Mouse (Mus musculus) kidney, postnatal 0 days (tissue): ENCODE results near the gene Kcnrg. TPM values are rescaled to one million over a fixed set of nuclear protein-coding genes. Genes with fewer than 3 reads are reported as not detected.
A peak's percentile ranks its signal among the peaks of the same experiment; 100 is the strongest.

Experiments used
- ATAC-seq: fragments of 200-750 bp; cut with Nextera tagmentation; replicated peaks from 2 replicates; pipeline ENCODE4 v1.8.0; 2017; ENCODE audit warnings: low read depth, moderate number of reproducible peaks, moderate TSS enrichment, moderate library complexity; ENCODE audit not compliant: low FRiP score
- DNase-seq: peaks from one replicate; pipeline ENCODE4 v3.0.0-alpha.2; 2016; ENCODE audit warnings: low spot score
- H3K27ac ChIP-seq: fragments of 300-500 bp; sonication (generic); 2 replicates; pipeline ENCODE4 v1.5.1; 2014; ENCODE audit warnings: mild to moderate bottlenecking
- H3K27me3 ChIP-seq: fragments of 300-500 bp; sonication (generic); 2 replicates; pipeline ENCODE4 v1.6.1; 2014; ENCODE audit warnings: low read length, mixed read lengths; ENCODE audit not compliant: insufficient read depth
- H3K36me3 ChIP-seq: fragments of 300-500 bp; sonication (generic); 2 replicates; pipeline ENCODE4 v1.6.1; 2014; ENCODE audit warnings: low read length, mixed read lengths; ENCODE audit not compliant: insufficient read depth
- H3K4me1 ChIP-seq: fragments of 300-500 bp; sonication (generic); replicated peaks from 2 replicates; pipeline ENCODE4 v1.6.1; 2014; ENCODE audit warnings: antibody characterized with exemption, low read length, mixed read lengths; ENCODE audit not compliant: insufficient read depth
- H3K4me2 ChIP-seq: fragments of 300-500 bp; sonication (generic); 2 replicates; pipeline ENCODE4 v1.6.1; 2014; ENCODE audit warnings: mild to moderate bottlenecking, low read length, moderate library complexity, mixed read lengths
- H3K4me3 ChIP-seq: fragments of 300-500 bp; sonication (generic); replicated peaks from 2 replicates; pipeline ENCODE4 v1.5.1; 2014; ENCODE audit warnings: low read depth, low read length
- H3K9ac ChIP-seq: fragments of 300-500 bp; sonication (generic); 2 replicates; pipeline ENCODE4 v1.6.1; 2014; ENCODE audit warnings: low read depth, low read length
- H3K9me3 ChIP-seq: fragments of 300-500 bp; sonication (generic); replicated peaks from 2 replicates; pipeline ENCODE4 v1.6.1; 2016; ENCODE audit warnings: low read length, inconsistent platforms, mixed read lengths
- CTCF ChIP-seq: IDR thresholded peaks from 2 replicates; pipeline ENCODE4 v1.5.1; 2016; ENCODE audit warnings: antibody characterized with exemption, low read depth, mild to moderate bottlenecking, moderate library complexity
- WGBS: fragments of 180-500 bp; shearing (Covaris S2); extraction: QIAGEN DNeasy Blood & Tissue Kit; methylation state at CpG from one replicate; pipeline ENCODE4 v1.1.7; 2014; 5-methylcytosine and 5-hydroxymethylcytosine counted together
- polyA plus RNA-seq: library from polyadenylated mRNA; unstranded; fragments of >200 nt; fragmentation: Nextera tagmentation; extraction: Ambion mirVana; gene quantifications from 2 replicates; pipeline ENCODE4 v1.2.1, GENCODE M21; 2015

The Kcnrg gene
- polyA plus RNA-seq, 1 experiment from 2014 or later: 0.58 TPM

GRCm38 (mm10) chr14:61635969-61636368 lies 28.7 kb downstream of the Kcnrg start:
- no peak for DNase-seq
- H3K9me3 ChIP-seq: no peaks in the 10 kb centered on the region
- H3K4me1 ChIP-seq: no peaks in the 10 kb centered on the region
- H3K36me3 ChIP-seq: 0 out of 2 replicates have a peak, but pooled peaks cover 9% of the 10 kb centered on the region
- no peak for TF ChIP-seq CTCF
- no peak overlapping the region for H3K9ac ChIP-seq
- no peaks in the 10 kb centered on the region for H3K27me3 ChIP-seq
- no peak overlapping the region for H3K4me2 ChIP-seq
- H3K27ac ChIP-seq: no peak overlapping the region
- ATAC-seq: no peak
- H3K4me3 ChIP-seq: no peak overlapping the region

- Histone ChIP-seq H3K4me3 (no peak overlapping the region), H3K36me3 (no peaks in the 10 kb centered on the region), H3K9me3 (no peaks in the 10 kb centered on the region), H3K4me1 (no peaks in the 10 kb centered on the region), H3K9ac (no peak overlapping the region), H3K4me2 (no peak overlapping the region), H3K27me3 (no peaks in the 10 kb centered on the region), H3K27ac (no peak overlapping the region)
- ATAC-seq: no peak
- no peak for TF ChIP-seq CTCF
- WGBS: 47% methylated on average over 1 of the region's 1 CpGs
- DNase-seq: no peak
Observed at GRCm38 (mm10) chr14:61642668-61643067, 35.4 kb downstream of the Kcnrg start.

GRCm38 (mm10) chr14:61645547-61645946 lies 38.3 kb downstream of the Kcnrg start:
- H3K9me3 ChIP-seq: no peaks in the 10 kb centered on the region
- DNase-seq (peak; percentile 57), ATAC-seq (no peak)
- no peak overlapping the region for H3K27ac ChIP-seq
- H3K27me3 ChIP-seq: no peaks in the 10 kb centered on the region
- H3K9ac ChIP-seq: no peak overlapping the region
- H3K4me3 ChIP-seq: no peak overlapping the region
- no peaks in the 10 kb centered on the region for H3K4me1 ChIP-seq
- 8% methylated on average over 1 of the region's 1 CpGs for WGBS
- no peak overlapping the region for H3K4me2 ChIP-seq
- TF ChIP-seq CTCF: no peak
- no peaks in the 10 kb centered on the region for H3K36me3 ChIP-seq

GRCm38 (mm10) chr14:61647182-61647880 lies 40.1 kb downstream of the Kcnrg start:
- Histone ChIP-seq H3K4me1 (no peaks in the 10 kb centered on the region), H3K4me3 (peak overlapping the region; percentile 81), H3K27me3 (no peaks in the 10 kb centered on the region), H3K4me2 (peak overlapping the region; percentile 65), H3K9me3 (no peaks in the 10 kb centered on the region), H3K36me3 (no peaks in the 10 kb centered on the region), H3K9ac (peak overlapping the region; percentile 89), H3K27ac (peak overlapping the region; percentile 97)
- ATAC-seq: no peak
- peak; percentile 84 for DNase-seq
- WGBS: 0% methylated on average over 24 of the region's 24 CpGs
- no peak for TF ChIP-seq CTCF

GRCm38 (mm10) chr14:61647881-61648684 lies 40.8 kb downstream of the Kcnrg start:
- peak overlapping the region; percentile 97 for H3K27ac ChIP-seq
- H3K4me3 ChIP-seq: peak overlapping the region; percentile 81
- H3K9me3 ChIP-seq: no peaks in the 10 kb centered on the region
- H3K4me2 ChIP-seq: peak overlapping the region; percentile 65
- H3K27me3 ChIP-seq: no peaks in the 10 kb centered on the region
- under 1% methylated on average over 81 of the region's 95 CpGs for WGBS
- peak overlapping the region; percentile 89 for H3K9ac ChIP-seq
- ATAC-seq: peak; percentile 79
- no peaks in the 10 kb centered on the region for H3K36me3 ChIP-seq
- TF ChIP-seq CTCF: no peak
- peak; percentile 78 for DNase-seq
- no peaks in the 10 kb centered on the region for H3K4me1 ChIP-seq

GRCm38 (mm10) chr14:61648685-61649504 lies 41.6 kb downstream of the Kcnrg start:
- no peaks in the 10 kb centered on the region for H3K36me3 ChIP-seq
- peak overlapping the region; percentile 89 for H3K9ac ChIP-seq
- ATAC-seq (peak; percentile 94), DNase-seq (peak; percentile 98)
- no peaks in the 10 kb centered on the region for H3K4me1 ChIP-seq
- WGBS: 1% methylated on average over 62 of the region's 62 CpGs
- H3K9me3 ChIP-seq: no peaks in the 10 kb centered on the region
- H3K4me3 ChIP-seq: peak overlapping the region; percentile 81
- peak overlapping the region; percentile 65 for H3K4me2 ChIP-seq
- TF ChIP-seq CTCF: no peak
- peak overlapping the region; percentile 97 for H3K27ac ChIP-seq
- H3K27me3 ChIP-seq: no peaks in the 10 kb centered on the region
